ENCODE assay signal across 8 mouse cellular contexts in genomic region chr11:76469311-76469998, GRCm38 (mm10).
DNase-seq lines count a peak whose midpoint lies in the region; ATAC-seq and TF ChIP-seq lines count a peak whose summit lies in the region.

No protein-coding gene starts in this region.

- no peak overlapping the region for H3K4me2 ChIP-seq in heart, embryonic 12.5 days
- no peak overlapping the region for H3K4me2 ChIP-seq in intestine, postnatal 0 days (replicated peaks; ENCODE audit: low read depth)

- peak overlapping the region; percentile 42; the same call in 1 of the 2 replicates for H3K9ac ChIP-seq in heart, embryonic 12.5 days
- no peak overlapping the region for H3K9ac ChIP-seq in intestine, postnatal 0 days (ENCODE audit: low read depth, low read length)

- no peaks in the 10 kb centered on the region for H3K9me3 ChIP-seq in heart, embryonic 12.5 days (replicated peaks)
- H3K9me3 ChIP-seq in embryonic facial prominence, embryonic 10.5 days: no peaks in the 10 kb centered on the region
- H3K9me3 ChIP-seq in intestine, postnatal 0 days (ENCODE audit: control insufficient read depth): no peaks in the 10 kb centered on the region

- 0 out of 2 replicates have a peak, but pooled peaks have one; percentile 5 for TF ChIP-seq CTCF in intestine, postnatal 0 days (IDR thresholded peaks at IDR 0.05; ENCODE audit: low read depth)

- WGBS in heart, embryonic 12.5 days: 55% methylated on average over 11 of the region's 11 CpGs
- WGBS in embryonic facial prominence, embryonic 10.5 days: 57% methylated on average over 11 of the region's 11 CpGs
- WGBS in intestine, postnatal 0 days: 49% methylated on average over 11 of the region's 11 CpGs

- H3K4me1 ChIP-seq in heart, embryonic 12.5 days (replicated peaks): peaks cover 50% of the 10 kb centered on the region
- peaks cover 74% of the 10 kb centered on the region for H3K4me1 ChIP-seq in embryonic facial prominence, embryonic 10.5 days
- 0 out of 2 replicates have a peak, but pooled peaks cover 3% of the 10 kb centered on the region for H3K4me1 ChIP-seq in intestine, postnatal 0 days (replicated peaks; ENCODE audit: control insufficient read depth, insufficient read depth, low read length)

- no peak for DNase-seq in heart, adult 8-10 months (ENCODE audit: low spot score)
- DNase-seq in 3134 (ENCODE audit: extremely low read depth, insufficient read length, low spot score) (peak; percentile 53), adipocyte (ENCODE audit: low spot score) (no peak)
- peak; percentile 42 for DNase-seq in embryonic facial prominence, embryonic 10.5 days (ENCODE audit: low spot score)
- no peak for DNase-seq in spleen, postnatal 14 days (ENCODE audit: low spot score in 2 of 2)
- no peak for DNase-seq in cerebellum, adult 9-10 months

- peaks cover 11% of the 10 kb centered on the region for H3K36me3 ChIP-seq in heart, embryonic 12.5 days
- peaks cover 6% of the 10 kb centered on the region for H3K36me3 ChIP-seq in embryonic facial prominence, embryonic 10.5 days (replicated peaks)
- peaks cover 56% of the 10 kb centered on the region for H3K36me3 ChIP-seq in intestine, postnatal 0 days (ENCODE audit: control insufficient read depth, insufficient read depth)

- H3K4me3 ChIP-seq in heart, embryonic 12.5 days: no peak overlapping the region
- H3K4me3 ChIP-seq in embryonic facial prominence, embryonic 10.5 days: no peak overlapping the region
- H3K4me3 ChIP-seq in intestine, postnatal 0 days (ENCODE audit: low read depth, low read length): no peak overlapping the region

- ATAC-seq in heart, embryonic 12.5 days (ENCODE audit: insufficient number of reproducible peaks, low FRiP score): no peak
- ATAC-seq in intestine, postnatal 0 days: no peak

- no peaks in the 10 kb centered on the region for H3K27me3 ChIP-seq in heart, embryonic 12.5 days (replicated peaks)
- peaks cover 8% of the 10 kb centered on the region; the same call in 1 of the 2 replicates for H3K27me3 ChIP-seq in embryonic facial prominence, embryonic 10.5 days (replicated peaks; ENCODE audit: low read depth, poor library complexity, severe bottlenecking)
- H3K27me3 ChIP-seq in intestine, postnatal 0 days (replicated peaks; ENCODE audit: control insufficient read depth, insufficient read depth, low read length): no peaks in the 10 kb centered on the region

- H3K27ac ChIP-seq in heart, embryonic 12.5 days (ENCODE audit: poor library complexity, severe bottlenecking): peak overlapping the region; percentile 73
- H3K27ac ChIP-seq in embryonic facial prominence, embryonic 10.5 days (replicated peaks): peak overlapping the region; percentile 53
- peak overlapping the region; percentile 41; the same call in 1 of the 2 replicates for H3K27ac ChIP-seq in intestine, postnatal 0 days (ENCODE audit: low read depth, low read length)

Comparison
In these comparisons a context has a peak if more than half of its experiments do, and no peak if none do; other contexts are left out.
1. DNase-seq: peak in 3134 (single experiment) and embryonic facial prominence, embryonic 10.5 days (single experiment); none in heart, adult 8-10 months (single experiment), adipocyte (single experiment), spleen, postnatal 14 days (0 of 2) and cerebellum, adult 9-10 months (single experiment).
2. Peak in every context shown above with its lines, with median percentiles within 50 percentile points of each other: H3K27ac ChIP-seq.